Mouse (Mus musculus): Measurements from ENCODE around the gene Eif2d. TPM values are rescaled to one million over a fixed set of nuclear protein-coding genes. Genes with fewer than 3 reads are reported as not detected.
A peak's percentile ranks its signal among the peaks of the same experiment; 100 is the strongest.

Eif2d gene
- polyA plus RNA-seq, 1 experiment from 2014 or later = 36.3 TPM

DNA sequence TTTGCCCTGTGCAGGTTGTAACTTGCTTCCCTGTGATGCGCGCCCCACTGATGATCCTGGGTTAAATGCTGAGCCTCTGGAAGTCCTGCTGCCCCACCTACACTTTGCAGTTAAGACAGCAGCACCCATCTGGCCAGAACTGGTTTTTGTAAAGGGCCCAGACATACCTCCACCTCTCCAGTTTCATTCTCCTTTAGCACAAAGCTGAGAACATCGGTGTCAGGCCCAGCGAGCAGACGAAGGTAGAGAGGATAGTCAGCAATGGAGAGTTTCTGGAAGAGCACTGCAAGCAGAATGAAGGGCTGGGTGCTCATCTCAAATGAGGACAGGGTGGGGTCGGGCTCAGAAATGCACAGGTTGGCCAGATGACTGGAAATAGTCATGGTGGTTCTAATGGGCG lies 27.4 kb downstream of the Eif2d start:
- TF ChIP-seq EP300 (IDR thresholded peaks at IDR 0.05) (no peak), CTCF (IDR thresholded peaks at IDR 0.05) (no peak)
- Histone ChIP-seq H3K4me2 (replicated peaks; ENCODE audit: low read depth, low read length) (no peak overlapping the region), H3K9ac (replicated peaks; ENCODE audit: low read depth) (no peak overlapping the region), H3K27ac (ENCODE audit: low read length) (no peak overlapping the region), H3K36me3 (ENCODE audit: insufficient read depth, low read length) (peaks cover 20% of the 10 kb centered on the region), H3K9me3 (ENCODE audit: low read length) (no peaks in the 10 kb centered on the region), H3K27me3 (replicated peaks; ENCODE audit: insufficient read depth, low read length) (no peaks in the 10 kb centered on the region), H3K4me1 (ENCODE audit: insufficient read depth, low read depth, low read length) (no peaks in the 10 kb centered on the region), H3K4me3 (ENCODE audit: low read depth, low read length) (no peak overlapping the region)
- DNase-seq (ENCODE audit: low spot score) (no peak), ATAC-seq (no peak)
- WGBS = 92% methylated on average over 7 of the region's 7 CpGs

DNA sequence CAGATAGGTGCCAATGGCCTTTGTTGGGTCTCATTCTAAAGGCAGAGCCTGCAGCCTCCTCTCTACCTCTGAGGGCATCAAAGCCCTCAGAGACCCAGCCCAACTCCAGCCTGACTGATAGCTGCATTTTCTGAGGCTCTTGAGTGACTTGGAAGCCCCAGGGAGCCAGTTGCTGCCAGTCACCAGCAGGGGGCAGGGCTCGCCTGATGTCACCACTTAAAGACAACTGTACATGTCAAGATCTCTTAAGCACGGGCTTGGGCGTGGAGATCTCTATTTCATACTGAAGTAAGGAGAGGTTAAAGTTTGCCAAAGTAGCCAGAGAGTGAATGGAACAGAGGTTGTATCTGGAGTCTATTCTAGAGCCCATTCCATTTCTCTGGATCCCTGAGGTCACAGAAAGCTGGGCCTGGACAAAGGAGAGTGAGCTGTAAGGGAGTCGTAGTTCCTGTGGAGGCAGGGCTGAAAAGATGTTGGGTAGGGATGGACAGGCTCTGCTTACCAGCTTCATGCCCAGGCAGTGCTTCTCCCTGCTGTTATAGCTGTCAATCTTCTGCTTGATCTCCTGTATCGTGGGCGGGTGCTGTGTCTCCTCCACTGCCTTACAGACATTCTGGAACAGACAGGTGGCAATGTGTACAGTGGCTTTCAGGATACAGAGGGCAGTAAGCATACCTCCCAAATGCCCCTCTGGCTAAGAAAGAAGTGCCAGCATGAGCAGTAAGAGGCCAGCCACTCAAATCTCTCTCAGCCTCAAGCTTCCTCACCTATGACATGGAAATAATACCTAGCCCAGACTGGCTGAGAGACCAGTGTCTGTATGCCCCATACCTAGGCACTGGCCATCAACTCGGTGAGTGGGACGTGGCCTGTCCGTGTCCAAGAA lies 28.9 kb downstream of the Eif2d start:
- Histone ChIP-seq H3K9ac (replicated peaks; ENCODE audit: low read depth) (no peak overlapping the region), H3K27ac (ENCODE audit: low read length) (no peak overlapping the region), H3K27me3 (replicated peaks; ENCODE audit: insufficient read depth, low read length) (no peaks in the 10 kb centered on the region), H3K9me3 (ENCODE audit: low read length) (no peaks in the 10 kb centered on the region), H3K4me1 (ENCODE audit: insufficient read depth, low read depth, low read length) (no peaks in the 10 kb centered on the region), H3K36me3 (ENCODE audit: insufficient read depth, low read length) (peaks cover 8% of the 10 kb centered on the region; the same call in 1 of the 2 replicates), H3K4me3 (ENCODE audit: low read depth, low read length) (no peak overlapping the region), H3K4me2 (replicated peaks; ENCODE audit: low read depth, low read length) (no peak overlapping the region)
- 56% methylated on average over 9 of the region's 9 CpGs for WGBS
- TF ChIP-seq CTCF (IDR thresholded peaks at IDR 0.05) (peak; percentile 93), EP300 (IDR thresholded peaks at IDR 0.05) (no peak)
- DNase-seq (ENCODE audit: low spot score) = peak; percentile 87
- ATAC-seq = peak; percentile 69

DNA sequence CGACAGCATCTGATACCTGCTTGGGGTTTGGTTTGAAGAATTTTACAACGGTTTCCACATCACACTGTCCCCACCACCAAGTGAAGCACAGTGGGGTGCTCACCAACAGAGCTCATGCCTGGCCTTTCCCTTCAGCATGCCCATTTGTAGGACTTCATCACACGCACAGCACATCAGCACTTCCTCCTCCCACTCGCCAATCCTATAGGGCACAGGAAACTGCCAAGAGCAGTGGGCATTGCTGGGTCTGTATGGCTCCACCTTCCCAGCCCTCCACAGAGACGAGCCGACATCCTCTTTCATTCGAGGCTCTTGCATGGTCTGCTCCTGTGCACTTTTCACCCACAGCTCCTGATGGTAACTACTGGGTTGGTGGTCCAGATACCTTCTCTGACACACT lies 30.2 kb downstream of the Eif2d start:
- H3K36me3 ChIP-seq (ENCODE audit: insufficient read depth, low read length) = no peaks in the 10 kb centered on the region
- ATAC-seq (no peak), DNase-seq (ENCODE audit: low spot score) (no peak)
- H3K9me3 ChIP-seq (ENCODE audit: low read length) = no peaks in the 10 kb centered on the region
- H3K9ac ChIP-seq (replicated peaks; ENCODE audit: low read depth) = no peak overlapping the region
- H3K4me1 ChIP-seq (ENCODE audit: insufficient read depth, low read depth, low read length) = no peaks in the 10 kb centered on the region
- no peak for TF ChIP-seq EP300 (IDR thresholded peaks at IDR 0.05)
- no peak for TF ChIP-seq CTCF (IDR thresholded peaks at IDR 0.05)
- H3K27me3 ChIP-seq (replicated peaks; ENCODE audit: insufficient read depth, low read length) = no peaks in the 10 kb centered on the region
- H3K4me2 ChIP-seq (replicated peaks; ENCODE audit: low read depth, low read length) = no peak overlapping the region
- no peak overlapping the region for H3K4me3 ChIP-seq (ENCODE audit: low read depth, low read length)
- 72% methylated on average over 7 of the region's 7 CpGs for WGBS
- H3K27ac ChIP-seq (ENCODE audit: low read length) = no peak overlapping the region

DNA sequence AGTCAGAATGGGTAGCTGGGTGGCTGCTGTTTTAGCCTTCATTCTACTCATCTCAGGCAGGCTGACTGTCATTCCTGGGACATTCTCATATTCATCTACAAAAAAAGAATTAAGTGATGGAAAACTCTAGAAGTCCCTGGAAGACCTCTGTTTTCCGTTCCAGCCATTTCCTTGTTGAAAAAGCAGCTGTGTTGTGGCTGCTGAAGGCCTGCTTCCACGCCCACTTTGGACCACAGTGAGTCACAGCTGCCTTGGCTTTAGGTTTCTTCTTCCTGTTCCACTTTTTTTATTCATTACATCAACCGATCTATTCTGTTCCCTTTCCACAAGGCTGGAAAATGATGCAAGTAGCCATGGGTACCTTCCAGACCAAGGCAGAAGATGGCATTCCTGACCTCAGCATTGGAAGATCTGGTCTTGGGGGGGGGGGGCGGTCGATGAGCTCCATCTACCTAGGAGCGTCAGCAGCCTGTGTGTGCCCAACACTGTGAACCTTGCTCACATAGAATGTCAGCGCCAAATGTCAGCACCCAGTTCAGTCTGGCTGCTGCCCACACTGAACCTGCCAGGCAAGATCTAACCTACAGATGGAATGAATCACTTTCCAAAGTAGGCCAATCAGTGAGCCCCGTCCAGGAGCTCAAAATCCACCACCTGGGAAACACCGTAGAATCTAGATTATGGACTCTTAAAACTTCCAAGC lies 31.4 kb downstream of the Eif2d start:
- Histone ChIP-seq H3K9ac (replicated peaks; ENCODE audit: low read depth) (no peak overlapping the region), H3K27ac (ENCODE audit: low read length) (0 out of 2 replicates have a peak overlapping the region, but pooled peaks have one; percentile 6), H3K9me3 (ENCODE audit: low read length) (no peaks in the 10 kb centered on the region), H3K27me3 (replicated peaks; ENCODE audit: insufficient read depth, low read length) (no peaks in the 10 kb centered on the region), H3K4me3 (ENCODE audit: low read depth, low read length) (no peak overlapping the region), H3K4me2 (replicated peaks; ENCODE audit: low read depth, low read length) (no peak overlapping the region), H3K36me3 (ENCODE audit: insufficient read depth, low read length) (no peaks in the 10 kb centered on the region), H3K4me1 (ENCODE audit: insufficient read depth, low read depth, low read length) (no peaks in the 10 kb centered on the region)
- DNase-seq (ENCODE audit: low spot score) (peak; percentile 88), ATAC-seq (peak; percentile 62)
- no peak for TF ChIP-seq CTCF (IDR thresholded peaks at IDR 0.05)
- no peak for TF ChIP-seq EP300 (IDR thresholded peaks at IDR 0.05)
- WGBS = 66% methylated on average over 9 of the region's 9 CpGs

DNA sequence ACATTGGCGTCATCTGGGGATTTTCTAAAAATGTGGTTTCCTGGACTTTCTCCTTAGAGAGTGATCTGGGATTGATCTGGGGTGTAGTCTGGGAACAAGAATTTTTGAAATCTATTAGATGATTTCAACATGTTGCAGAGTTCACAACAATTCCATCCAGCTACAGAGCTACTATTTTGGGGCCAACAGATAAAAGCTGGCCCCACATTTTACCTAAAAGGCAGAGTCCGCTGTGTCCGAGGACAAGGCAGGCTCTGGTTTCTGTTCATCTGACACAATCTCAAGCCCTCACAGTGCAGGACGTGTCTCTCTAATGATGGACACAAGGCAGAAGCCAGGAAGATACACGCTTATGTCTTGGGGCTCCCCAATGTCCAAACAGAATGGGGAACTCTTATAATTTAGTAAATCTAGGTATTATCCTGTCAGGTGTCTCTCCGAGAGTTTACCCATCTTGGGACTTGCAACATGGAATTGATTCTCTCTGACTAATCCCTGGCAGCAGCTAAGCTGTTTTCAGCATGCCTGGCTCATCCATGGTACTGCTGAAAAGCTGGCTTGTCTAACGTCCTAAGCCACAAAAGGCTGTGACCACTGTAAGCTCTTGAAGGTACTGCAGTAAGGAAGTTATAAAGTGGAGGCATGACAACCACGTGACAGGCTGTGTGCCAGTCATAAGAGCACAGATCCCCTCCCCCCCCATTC lies 32.1 kb downstream of the Eif2d start:
- no peak for DNase-seq (ENCODE audit: low spot score)
- no peaks in the 10 kb centered on the region for H3K9me3 ChIP-seq (ENCODE audit: low read length)
- TF ChIP-seq EP300 (IDR thresholded peaks at IDR 0.05) (no peak), CTCF (IDR thresholded peaks at IDR 0.05) (no peak)
- H3K4me1 ChIP-seq (ENCODE audit: insufficient read depth, low read depth, low read length) = no peaks in the 10 kb centered on the region
- no peak overlapping the region for H3K9ac ChIP-seq (replicated peaks; ENCODE audit: low read depth)
- no peak overlapping the region for H3K4me2 ChIP-seq (replicated peaks; ENCODE audit: low read depth, low read length)
- WGBS = 73% methylated on average over 8 of the region's 8 CpGs
- ATAC-seq = no peak
- no peak overlapping the region for H3K4me3 ChIP-seq (ENCODE audit: low read depth, low read length)
- no peaks in the 10 kb centered on the region for H3K27me3 ChIP-seq (replicated peaks; ENCODE audit: insufficient read depth, low read length)
- H3K27ac ChIP-seq (ENCODE audit: low read length) = no peak overlapping the region
- no peaks in the 10 kb centered on the region for H3K36me3 ChIP-seq (ENCODE audit: insufficient read depth, low read length)
